Mouse (Mus musculus) heart, embryonic 16.5 days (tissue): ENCODE measurements around the gene Pitpnm1. TPM values are rescaled to one million over a fixed set of nuclear protein-coding genes. Genes with fewer than 3 reads are reported as not detected.
"Not testable (repeated sequence)": the region's sequence is repeated elsewhere in the genome, so short reads cannot be mapped to it uniquely, and the experiment has no call there.

Experiments
- ATAC-seq: fragments of 200-750 bp; cut with Nextera tagmentation; replicated peaks from 2 replicates; pipeline ENCODE4 v1.8.0; 2017; ENCODE audit warnings: moderate number of reproducible peaks; ENCODE audit not compliant: insufficient read depth, low FRiP score; ENCODE audit errors: extremely low read depth
- H3K27ac ChIP-seq: fragments of 300-500 bp; sonication (generic); 2 replicates; pipeline ENCODE4 v1.5.1; 2014; ENCODE audit warnings: mild to moderate bottlenecking, low read length, control low read depth, moderate library complexity
- H3K27me3 ChIP-seq: fragments of 300-500 bp; sonication (generic); 2 replicates; pipeline ENCODE4 v1.6.1; 2014; ENCODE audit warnings: low read length, mixed read lengths; ENCODE audit not compliant: control insufficient read depth, insufficient read depth
- H3K36me3 ChIP-seq: fragments of 300-500 bp; sonication (generic); 2 replicates; pipeline ENCODE4 v1.6.1; 2014; ENCODE audit not compliant: control insufficient read depth, insufficient read depth
- H3K4me1 ChIP-seq: fragments of 300-500 bp; sonication (generic); 2 replicates; pipeline ENCODE4 v1.6.1; 2014; ENCODE audit warnings: low read length, mixed read lengths; ENCODE audit not compliant: control insufficient read depth, insufficient read depth
- H3K4me2 ChIP-seq: fragments of 300-500 bp; sonication (generic); 2 replicates; pipeline ENCODE4 v1.6.1; 2014; ENCODE audit warnings: low read depth, mild to moderate bottlenecking, control low read depth, low read length
- H3K4me3 ChIP-seq: fragments of 300-500 bp; sonication (generic); 2 replicates; pipeline ENCODE4 v1.5.1; 2014; ENCODE audit warnings: mild to moderate bottlenecking, control low read depth, low read length
- H3K9ac ChIP-seq: fragments of 300-500 bp; sonication (generic); 2 replicates; pipeline ENCODE4 v1.6.1; 2014; ENCODE audit warnings: low read length, control low read depth
- H3K9me3 ChIP-seq: fragments of 300-500 bp; sonication (generic); replicated peaks from 2 replicates; pipeline ENCODE4 v1.6.1; 2016; ENCODE audit warnings: low read length; ENCODE audit not compliant: control insufficient read depth
- WGBS: fragments of 180-500 bp; shearing (Covaris S2); extraction: QIAGEN DNeasy Blood & Tissue Kit; methylation state at CpG from one replicate; pipeline ENCODE4 v1.1.7; 2014; 5-methylcytosine and 5-hydroxymethylcytosine counted together
- polyA plus RNA-seq: library from polyadenylated mRNA; unstranded; fragments of >200 nt; fragmentation: Nextera tagmentation; extraction: Ambion mirVana; gene quantifications from 2 replicates; pipeline ENCODE4 v1.2.1, GENCODE M21; 2015

The Pitpnm1 gene
- polyA plus RNA-seq, 1 experiment from 2014 or later, result 29.4 TPM

DNA sequence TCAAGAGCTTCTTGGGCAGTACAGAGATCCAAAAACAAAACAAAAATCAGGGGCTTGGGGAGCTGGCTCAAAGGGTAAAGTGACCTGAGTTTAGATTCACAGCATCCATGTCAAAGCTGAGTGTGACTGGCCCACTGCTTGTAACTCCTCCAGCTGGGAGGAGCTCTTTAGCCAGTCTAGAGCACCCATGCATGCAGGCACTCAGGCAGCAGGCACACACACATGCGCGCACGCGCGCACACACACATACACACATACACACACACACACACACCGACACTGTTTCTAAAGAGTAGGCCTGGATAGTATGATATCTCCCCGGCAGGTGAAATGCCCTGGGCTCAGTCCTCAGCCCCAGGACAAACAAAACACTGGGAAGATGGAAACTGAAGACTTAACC lies 17.2 kb downstream of the Pitpnm1 start:
- no peak for ATAC-seq
- Histone ChIP-seq H3K9ac (no peak overlapping the region), H3K4me3 (no peak overlapping the region), H3K27me3 (no peaks in the 10 kb centered on the region), H3K4me1 (peaks cover 18% of the 10 kb centered on the region), H3K4me2 (no peak overlapping the region), H3K36me3 (peaks cover 20% of the 10 kb centered on the region), H3K9me3 (no peaks in the 10 kb centered on the region), H3K27ac (no peak overlapping the region)
- WGBS, result 96% methylated on average over 7 of the region's 7 CpGs

DNA sequence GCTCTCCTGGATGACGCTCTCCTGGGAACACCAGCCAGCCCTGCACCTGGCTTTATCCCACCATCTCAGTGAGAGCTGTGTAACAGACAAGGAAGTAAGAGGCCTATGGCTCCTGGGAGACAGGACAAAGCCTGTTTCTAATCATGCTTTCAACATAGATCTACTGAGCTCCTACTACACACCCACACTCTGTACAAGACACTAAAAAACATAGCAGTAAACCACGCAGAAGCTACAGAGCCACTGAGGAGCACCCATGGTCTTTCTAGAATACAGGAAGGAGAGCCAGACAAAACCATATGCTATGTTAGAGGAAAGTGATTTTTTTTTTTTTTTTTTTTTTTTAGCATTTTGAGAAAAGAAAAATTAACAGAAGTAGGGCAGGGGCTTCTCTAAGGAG lies 18.6 kb downstream of the Pitpnm1 start:
- no peaks in the 10 kb centered on the region for H3K9me3 ChIP-seq
- WGBS, result 86% methylated on average over 2 of the region's 2 CpGs
- no peak overlapping the region for H3K4me3 ChIP-seq
- H3K36me3 ChIP-seq, result peaks cover 20% of the 10 kb centered on the region
- H3K27ac ChIP-seq, result no peak overlapping the region
- H3K4me1 ChIP-seq, result peaks cover 14% of the 10 kb centered on the region
- no peak overlapping the region for H3K4me2 ChIP-seq
- H3K27me3 ChIP-seq, result no peaks in the 10 kb centered on the region
- no peak for ATAC-seq
- no peak overlapping the region for H3K9ac ChIP-seq

DNA sequence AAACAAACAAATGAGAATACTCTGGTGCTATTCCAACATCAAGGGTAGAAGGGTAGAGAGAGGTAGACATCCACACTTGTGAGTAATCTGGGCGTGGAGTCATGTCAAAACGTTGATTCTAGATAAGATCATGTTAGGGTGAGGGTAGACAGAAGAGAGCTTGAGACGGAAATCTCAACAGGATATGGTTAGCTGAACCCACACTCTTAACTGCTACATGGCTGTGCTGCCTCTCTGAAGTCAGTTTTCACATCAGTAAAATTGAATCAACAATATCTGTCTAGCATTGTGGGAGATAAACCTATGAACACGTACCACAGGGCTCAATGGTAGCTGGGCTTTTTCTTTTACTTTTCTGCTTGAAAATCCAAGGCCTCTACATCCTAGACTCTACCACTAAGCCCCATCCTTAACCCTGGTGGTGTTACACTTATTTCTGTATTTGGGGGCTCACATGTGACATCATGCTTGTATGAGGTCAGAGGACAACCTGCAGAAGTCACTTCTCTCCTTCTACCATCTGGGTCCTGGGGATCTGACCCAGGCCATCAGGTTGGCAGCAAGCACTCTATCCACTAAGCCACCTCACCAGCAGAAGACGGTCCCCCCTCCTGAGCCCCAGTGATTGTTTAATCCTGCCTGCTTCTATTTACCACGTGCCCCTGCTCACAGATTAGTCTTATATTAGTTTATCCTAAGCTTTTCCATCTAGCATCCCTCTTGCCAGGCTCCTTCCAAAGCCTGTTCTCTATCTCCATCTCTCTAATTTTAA lies 20.1 kb downstream of the Pitpnm1 start:
- Histone ChIP-seq H3K4me3 (no peak overlapping the region), H3K36me3 (peaks cover 14% of the 10 kb centered on the region), H3K4me2 (peak overlapping the region; percentile 69), H3K4me1 (peaks cover 8% of the 10 kb centered on the region), H3K27me3 (no peaks in the 10 kb centered on the region), H3K9ac (no peak overlapping the region), H3K27ac (no peak overlapping the region), H3K9me3 (no peaks in the 10 kb centered on the region)
- WGBS, result 75% methylated on average over 6 of the region's 6 CpGs
- ATAC-seq, result no peak

DNA sequence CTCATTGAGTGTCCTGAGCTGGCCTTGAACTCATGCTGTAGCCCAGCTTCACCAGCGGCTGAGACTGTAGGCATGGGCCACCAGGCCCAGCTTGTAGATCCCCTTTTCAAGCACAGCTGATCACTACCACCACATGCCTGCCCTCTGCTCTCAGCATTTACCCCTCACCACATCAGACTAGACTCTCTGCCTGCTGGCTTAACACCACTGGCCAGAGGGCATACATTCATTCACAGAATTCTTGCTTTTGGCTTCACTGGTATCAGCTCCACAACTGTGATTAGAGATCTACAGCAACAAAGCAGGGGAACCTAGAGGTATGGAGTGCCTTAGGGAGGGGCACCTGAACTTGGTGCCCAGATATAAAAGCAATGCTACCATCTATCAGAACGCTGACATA lies 20.7 kb downstream of the Pitpnm1 start:
- ATAC-seq, result no peak
- H3K4me3 ChIP-seq, result peak overlapping the region; percentile 63
- H3K4me2 ChIP-seq, result peak overlapping the region; percentile 69
- H3K27me3 ChIP-seq, result no peaks in the 10 kb centered on the region
- 91% methylated on average over 2 of the region's 2 CpGs for WGBS
- H3K36me3 ChIP-seq, result peaks cover 8% of the 10 kb centered on the region
- H3K4me1 ChIP-seq, result peaks cover 10% of the 10 kb centered on the region
- H3K9ac ChIP-seq, result no peak overlapping the region
- no peaks in the 10 kb centered on the region for H3K9me3 ChIP-seq
- H3K27ac ChIP-seq, result peak overlapping the region; percentile 43

DNA sequence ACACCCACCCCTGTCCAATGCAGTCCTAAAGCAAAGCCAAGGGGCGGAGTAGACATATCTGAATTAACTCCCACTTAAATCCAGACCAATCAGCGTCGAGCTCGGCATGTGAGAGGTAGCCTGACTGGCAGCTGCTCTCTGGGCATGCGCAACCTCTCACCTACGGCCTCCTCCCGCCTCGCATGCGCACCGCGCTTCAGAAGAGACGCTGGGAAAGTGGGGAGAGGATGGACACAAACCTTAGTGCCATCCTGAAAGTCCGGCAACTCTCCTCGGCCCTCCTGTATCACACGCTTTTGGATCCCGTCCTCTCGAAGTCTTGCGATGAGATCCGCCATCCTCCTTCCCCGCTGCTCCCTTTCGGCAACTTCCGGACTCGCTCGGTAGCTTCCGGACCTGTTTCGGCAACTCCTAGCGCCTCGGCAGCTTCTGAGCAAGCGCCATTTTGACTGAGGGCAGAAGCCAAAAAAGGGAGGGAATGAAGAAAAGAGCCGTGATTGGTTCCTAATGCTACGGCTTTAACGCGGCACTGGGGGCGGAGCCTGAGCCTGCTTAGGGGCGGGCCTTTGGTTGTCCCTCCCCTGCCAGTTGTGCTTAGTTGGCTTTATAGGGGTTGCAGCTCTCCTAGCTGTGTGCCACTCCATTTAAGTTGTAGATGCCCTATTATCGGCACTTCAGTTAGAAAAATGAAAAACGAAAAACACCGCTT lies 21.5 kb downstream of the Pitpnm1 start:
- peak overlapping the region; percentile 69 for H3K4me2 ChIP-seq
- H3K36me3 ChIP-seq, result 0 out of 2 replicates have a peak, but pooled peaks cover 3% of the 10 kb centered on the region
- 3% methylated on average over 38 of the region's 38 CpGs for WGBS
- peak overlapping the region; percentile 80 for H3K27ac ChIP-seq
- ATAC-seq, result peak; percentile 68
- peak overlapping the region; percentile 63 for H3K4me3 ChIP-seq
- H3K4me1 ChIP-seq, result peaks cover 10% of the 10 kb centered on the region
- H3K27me3 ChIP-seq, result no peaks in the 10 kb centered on the region
- peak overlapping the region; percentile 72 for H3K9ac ChIP-seq
- H3K9me3 ChIP-seq, result no peaks in the 10 kb centered on the region

DNA sequence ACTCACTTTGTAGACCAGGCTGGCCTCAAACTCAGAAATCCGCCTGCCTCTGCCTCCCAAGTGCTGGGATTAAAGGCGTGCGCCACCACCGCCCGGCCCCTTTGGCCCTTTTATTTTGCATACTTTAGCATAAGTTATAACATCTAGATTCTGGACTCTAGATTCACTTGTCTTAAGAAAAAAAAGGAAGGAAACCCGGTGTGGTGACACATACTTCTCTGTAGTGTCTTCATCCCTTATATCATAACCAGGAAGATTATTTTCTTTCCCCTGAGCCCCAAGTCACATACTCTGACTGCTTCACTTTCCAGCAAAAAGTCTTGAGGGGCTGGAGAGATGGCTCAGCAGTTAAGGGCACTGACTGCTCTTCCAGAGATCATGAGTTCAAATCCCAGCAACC lies 22.1 kb downstream of the Pitpnm1 start:
- not testable (repeated sequence) for H3K27me3 ChIP-seq, H3K27ac ChIP-seq, ATAC-seq, H3K9ac ChIP-seq, H3K9me3 ChIP-seq, H3K36me3 ChIP-seq
- Histone ChIP-seq H3K4me2 (peak overlapping the region; percentile 69), H3K4me1 (peaks cover 16% of the 10 kb centered on the region), H3K4me3 (0 out of 2 replicates have a peak overlapping the region, but pooled peaks have one; percentile 63)
- WGBS, result 49% methylated on average over 6 of the region's 6 CpGs

DNA sequence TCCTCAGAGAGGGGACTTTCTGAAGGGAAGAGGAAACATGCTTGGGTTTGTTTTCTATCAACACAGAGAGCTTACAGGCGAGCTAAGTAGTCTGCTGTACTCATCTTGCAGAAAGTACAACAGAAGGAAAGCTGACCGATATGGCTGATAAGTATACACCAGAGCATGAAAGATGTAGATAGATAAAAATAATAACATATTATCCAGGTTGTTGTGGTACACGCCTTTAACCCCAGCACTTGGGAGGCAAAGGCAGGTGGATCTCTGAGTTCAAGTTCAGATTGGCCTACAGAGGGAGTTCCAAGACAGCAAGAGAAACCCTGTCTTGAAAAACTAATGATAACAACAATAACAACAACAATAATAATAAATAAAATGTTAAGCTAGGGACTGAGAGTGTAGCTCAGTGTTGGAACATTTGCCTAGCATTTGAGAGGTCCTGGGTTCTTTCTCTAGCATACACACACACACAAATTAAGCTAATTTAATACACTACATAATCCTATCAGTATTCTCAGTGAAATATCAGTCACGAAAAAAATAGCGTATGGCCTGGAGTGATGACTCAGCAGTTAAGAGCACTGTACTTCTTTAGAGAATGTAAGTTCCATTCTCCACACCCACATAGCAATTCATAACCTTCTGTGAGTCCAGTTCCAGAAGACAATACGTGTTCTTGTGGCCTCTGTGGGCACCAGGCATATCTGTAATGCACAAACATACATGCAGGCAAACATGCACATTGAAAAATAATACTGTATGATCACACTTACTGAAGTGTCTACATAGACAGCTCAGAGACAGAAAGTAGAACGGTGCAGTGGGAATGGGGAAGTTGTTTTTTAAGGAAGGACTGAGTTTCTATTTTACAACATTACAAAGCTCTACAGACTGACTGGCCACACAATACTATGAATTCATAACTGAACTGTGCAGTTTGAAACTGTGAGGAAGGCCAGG lies 22.9 kb downstream of the Pitpnm1 start:
- H3K9ac ChIP-seq, result no peak overlapping the region
- H3K27ac ChIP-seq, result no peak overlapping the region
- H3K4me2 ChIP-seq, result no peak overlapping the region
- H3K27me3 ChIP-seq, result no peaks in the 10 kb centered on the region
- no peaks in the 10 kb centered on the region for H3K9me3 ChIP-seq
- ATAC-seq, result no peak
- H3K36me3 ChIP-seq, result 0 out of 2 replicates have a peak, but pooled peaks cover 2% of the 10 kb centered on the region
- H3K4me1 ChIP-seq, result peaks cover 21% of the 10 kb centered on the region
- WGBS, result 79% methylated on average over 7 of the region's 7 CpGs
- no peak overlapping the region for H3K4me3 ChIP-seq

DNA sequence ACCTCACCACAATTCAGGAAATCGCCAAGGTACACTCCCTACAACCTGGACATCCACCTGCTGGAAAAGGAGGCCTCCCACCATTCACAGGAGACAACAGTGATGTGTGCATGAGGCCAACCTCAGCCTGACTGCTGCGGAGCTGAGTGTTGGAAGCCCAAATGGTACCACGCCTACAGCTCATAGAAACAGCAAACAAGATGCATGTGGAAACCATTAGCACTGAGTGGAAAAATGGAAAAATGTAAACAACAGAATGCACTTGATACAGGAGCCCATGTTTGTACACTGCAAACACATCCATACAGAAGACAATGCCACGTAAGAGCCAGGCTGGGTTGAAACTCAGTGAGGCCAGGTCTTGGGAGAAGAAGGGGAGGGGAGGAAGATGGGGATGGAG lies 24.6 kb downstream of the Pitpnm1 start:
- Histone ChIP-seq H3K9me3 (no peaks in the 10 kb centered on the region), H3K36me3 (peaks cover 8% of the 10 kb centered on the region), H3K4me1 (peaks cover 22% of the 10 kb centered on the region), H3K9ac (no peak overlapping the region), H3K27me3 (no peaks in the 10 kb centered on the region), H3K4me2 (no peak overlapping the region), H3K27ac (no peak overlapping the region), H3K4me3 (no peak overlapping the region)
- no peak for ATAC-seq
- 76% methylated on average over 4 of the region's 4 CpGs for WGBS
